Mouse (Mus musculus) heart, embryonic 12.5 days (tissue): ENCODE measurements around the gene Wfdc16. TPM values are rescaled to one million over a fixed set of nuclear protein-coding genes. Genes with fewer than 3 reads are reported as not detected.
"Not testable (repeated sequence)": the region's sequence is repeated elsewhere in the genome, so short reads cannot be mapped to it uniquely, and the experiment has no call there.

Source experiments
- ATAC-seq: fragments of 200-750 bp; cut with Nextera tagmentation; 2 replicates; pipeline ENCODE4 v1.8.0; 2017; ENCODE audit warnings: moderate TSS enrichment, moderate library complexity; ENCODE audit not compliant: insufficient number of reproducible peaks, low FRiP score
- H3K27ac ChIP-seq: fragments of 300-500 bp; sonication (generic); 2 replicates; pipeline ENCODE4 v1.5.1; 2016; ENCODE audit warnings: mild to moderate bottlenecking, moderate library complexity; ENCODE audit not compliant: poor library complexity, severe bottlenecking
- H3K27me3 ChIP-seq: fragments of 300-500 bp; sonication (generic); replicated peaks from 2 replicates; pipeline ENCODE4 v1.6.1; 2016; ENCODE audit warnings: mild to moderate bottlenecking, moderate library complexity
- H3K36me3 ChIP-seq: fragments of 300-500 bp; sonication (generic); 2 replicates; pipeline ENCODE4 v1.6.1; 2016; ENCODE audit warnings: mild to moderate bottlenecking, moderate library complexity
- H3K4me1 ChIP-seq: fragments of 300-500 bp; sonication (generic); replicated peaks from 2 replicates; pipeline ENCODE4 v1.6.1; 2016; ENCODE audit warnings: mild to moderate bottlenecking
- H3K4me2 ChIP-seq: fragments of 300-500 bp; sonication (generic); 2 replicates; pipeline ENCODE4 v1.6.1; 2016; ENCODE audit warnings: mild to moderate bottlenecking, moderate library complexity
- H3K4me3 ChIP-seq: fragments of 300-500 bp; sonication (generic); 2 replicates; pipeline ENCODE4 v1.5.1; 2016; ENCODE audit warnings: mild to moderate bottlenecking
- H3K9ac ChIP-seq: fragments of 300-500 bp; sonication (generic); 2 replicates; pipeline ENCODE4 v1.6.1; 2016; ENCODE audit warnings: mild to moderate bottlenecking, moderate library complexity
- H3K9me3 ChIP-seq: fragments of 300-500 bp; sonication (generic); replicated peaks from 2 replicates; pipeline ENCODE4 v1.6.1; 2016; ENCODE audit warnings: mild to moderate bottlenecking, moderate library complexity
- WGBS: fragments of 180-500 bp; shearing (Covaris S2); methylation state at CpG from one replicate; pipeline ENCODE4 v1.1.7; 2016; 5-methylcytosine and 5-hydroxymethylcytosine counted together
- polyA plus RNA-seq: library from polyadenylated mRNA; unstranded; fragments of >200 nt; fragmentation: Nextera tagmentation; extraction: Ambion mirVana; gene quantifications from 2 replicates; pipeline ENCODE4 v1.2.1, GENCODE M21; 2016

Wfdc16 gene
- polyA plus RNA-seq, 1 experiment from 2014 or later: not detected

DNA sequence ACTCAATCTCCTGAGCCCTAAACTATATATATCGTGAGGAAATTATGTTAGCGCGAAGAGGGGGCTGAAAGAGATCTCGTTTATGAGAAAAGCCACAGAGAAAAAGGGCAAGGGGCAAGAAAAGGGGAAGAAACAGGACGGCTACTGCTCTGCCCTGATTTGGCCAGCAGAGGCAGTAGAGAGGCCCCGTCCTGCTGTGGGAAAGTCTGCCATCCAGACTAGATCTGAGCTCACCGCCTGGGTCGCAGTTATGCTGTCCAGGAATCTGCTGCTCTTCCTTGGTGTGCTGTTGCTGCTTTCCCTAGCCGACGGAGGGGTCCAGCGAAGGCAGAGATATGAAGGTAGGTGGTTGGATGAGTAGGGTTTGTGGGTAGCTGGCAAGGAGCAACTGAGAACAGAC, 17.3 kb upstream of the Wfdc16 start, which contains the start of gene Wfdc10:
TSS of gene Wfdc10 (plus strand) at position 189 of the 400 bp plus-strand sequence.
- Histone ChIP-seq H3K9ac (no peak within 1 kb of the TSS), H3K4me2 (no peak within 1 kb of the TSS), H3K27me3 (no peaks in the 10 kb centered on the region), H3K4me3 (no peak within 1 kb of the TSS), H3K36me3 (no peaks in the 10 kb centered on the region), H3K27ac (no peak within 1 kb of the TSS), H3K4me1 (no peaks in the 10 kb centered on the region), H3K9me3 (no peaks in the 10 kb centered on the region)
- ATAC-seq: no peak
- 14% methylated on average over 11 of the region's 11 CpGs for WGBS

DNA sequence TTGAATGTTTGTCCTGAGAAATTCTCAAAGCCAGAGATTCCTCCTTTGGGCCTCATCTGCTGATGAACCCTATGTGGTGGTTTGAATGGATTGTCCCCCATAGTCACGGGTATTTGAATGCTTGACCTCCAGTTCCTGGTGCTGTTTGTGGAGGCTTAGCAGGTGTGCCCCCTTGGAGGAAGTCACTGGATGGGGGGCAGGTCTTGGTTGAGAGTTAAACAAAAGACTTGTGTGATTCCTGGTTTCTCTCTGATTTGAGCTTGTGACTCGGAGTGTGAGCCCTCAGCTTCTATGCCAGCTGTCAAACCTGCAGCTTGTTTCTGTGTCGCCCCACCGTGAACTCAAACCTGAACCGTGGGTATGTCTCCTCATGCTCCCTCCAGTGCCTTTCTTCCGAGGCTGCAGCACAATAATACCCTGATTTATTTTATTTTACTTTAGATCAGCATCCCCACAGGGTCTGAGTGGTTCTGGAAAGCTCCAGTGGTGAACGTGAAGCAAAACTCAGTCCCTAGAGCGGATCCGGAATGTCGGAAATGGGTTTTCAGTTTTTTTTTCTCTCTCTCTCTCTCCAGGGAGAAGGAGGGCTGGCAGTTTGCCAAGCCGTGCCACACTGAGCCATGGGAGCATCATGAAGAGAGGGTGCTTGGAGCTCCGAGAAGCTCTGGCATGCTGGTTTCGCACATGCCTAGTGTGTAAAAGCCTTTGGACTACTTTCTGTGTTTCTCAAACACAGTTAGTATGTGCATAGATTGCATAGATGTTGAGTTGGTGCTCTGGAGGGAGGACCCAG, 3.5 kb upstream of the Wfdc16 start:
- peaks cover 6% of the 10 kb centered on the region for H3K9me3 ChIP-seq
- no peak overlapping the region for H3K27ac ChIP-seq
- no peak overlapping the region for H3K9ac ChIP-seq
- H3K4me3 ChIP-seq: no peak overlapping the region
- WGBS: 71% methylated on average over 13 of the region's 13 CpGs
- H3K4me2 ChIP-seq: no peak overlapping the region
- H3K36me3 ChIP-seq: no peaks in the 10 kb centered on the region
- no peaks in the 10 kb centered on the region for H3K27me3 ChIP-seq
- ATAC-seq: no peak
- no peaks in the 10 kb centered on the region for H3K4me1 ChIP-seq

GRCm38 (mm10) chr2:164641129-164641528, 2.5 kb upstream of the Wfdc16 start:
- Histone ChIP-seq H3K27ac (no peak overlapping the region), H3K4me1 (no peaks in the 10 kb centered on the region), H3K36me3 (no peaks in the 10 kb centered on the region), H3K4me2 (no peak overlapping the region), H3K9me3 (peaks cover 6% of the 10 kb centered on the region), H3K27me3 (no peaks in the 10 kb centered on the region), H3K4me3 (no peak overlapping the region), H3K9ac (no peak overlapping the region)
- ATAC-seq: no peak
- WGBS: 55% methylated on average over 7 of the region's 7 CpGs

DNA sequence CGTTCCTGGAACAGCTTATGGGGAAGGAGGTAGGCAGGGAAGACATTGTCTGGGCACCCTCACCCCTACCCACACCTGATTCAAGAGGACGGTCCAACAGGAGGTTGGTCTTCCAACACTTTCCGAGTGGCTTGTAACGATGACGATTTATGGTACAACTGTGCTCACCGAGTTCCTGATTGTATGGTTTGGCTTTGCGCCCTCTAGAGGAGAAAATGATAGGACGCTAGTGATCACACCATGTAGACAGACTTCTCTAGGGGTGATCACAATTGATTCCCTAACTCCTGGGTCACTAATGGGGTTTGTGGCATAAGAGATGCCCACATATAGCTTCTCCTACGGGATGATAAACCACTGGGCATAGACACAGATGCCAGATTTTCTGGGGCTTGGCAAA, 3.3 kb downstream of the Wfdc16 start:
- Histone ChIP-seq H3K9ac (no peak overlapping the region), H3K27ac (no peak overlapping the region), H3K4me1 (no peaks in the 10 kb centered on the region), H3K4me3 (no peak overlapping the region), H3K27me3 (no peaks in the 10 kb centered on the region), H3K4me2 (no peak overlapping the region), H3K9me3 (peaks cover 6% of the 10 kb centered on the region), H3K36me3 (no peaks in the 10 kb centered on the region)
- no peak for ATAC-seq
- WGBS: 74% methylated on average over 9 of the region's 9 CpGs

- WGBS: 73% methylated on average over 4 of the region's 4 CpGs
- Histone ChIP-seq H3K4me3 (no peak overlapping the region), H3K9ac (no peak overlapping the region), H3K27me3 (no peaks in the 10 kb centered on the region), H3K4me1 (no peaks in the 10 kb centered on the region), H3K4me2 (no peak overlapping the region), H3K9me3 (no peaks in the 10 kb centered on the region), H3K36me3 (no peaks in the 10 kb centered on the region), H3K27ac (no peak overlapping the region)
- ATAC-seq: no peak
Measured at GRCm38 (mm10) chr2:164621775-164622174, 16.8 kb downstream of the Wfdc16 start.

GRCm38 (mm10) chr2:164619050-164619449, 19.5 kb downstream of the Wfdc16 start:
- H3K4me1 ChIP-seq: no peaks in the 10 kb centered on the region
- H3K4me3 ChIP-seq: no peak overlapping the region
- no peak overlapping the region for H3K27ac ChIP-seq
- H3K4me2 ChIP-seq: no peak overlapping the region
- H3K36me3 ChIP-seq: no peaks in the 10 kb centered on the region
- no peaks in the 10 kb centered on the region for H3K9me3 ChIP-seq
- 79% methylated on average over 5 of the region's 5 CpGs for WGBS
- ATAC-seq: no peak
- no peak overlapping the region for H3K9ac ChIP-seq
- H3K27me3 ChIP-seq: no peaks in the 10 kb centered on the region

- Histone ChIP-seq H3K9ac (no peak overlapping the region), H3K27me3 (peaks cover 4% of the 10 kb centered on the region; the same call in 1 of the 2 replicates), H3K4me1 (no peaks in the 10 kb centered on the region), H3K4me2 (no peak overlapping the region), H3K4me3 (no peak overlapping the region), H3K36me3 (no peaks in the 10 kb centered on the region), H3K9me3 (no peaks in the 10 kb centered on the region), H3K27ac (no peak overlapping the region)
- no peak for ATAC-seq
- WGBS: 84% methylated on average over 3 of the region's 3 CpGs
Measured at GRCm38 (mm10) chr2:164615386-164615785, 23.2 kb downstream of the Wfdc16 start.

DNA sequence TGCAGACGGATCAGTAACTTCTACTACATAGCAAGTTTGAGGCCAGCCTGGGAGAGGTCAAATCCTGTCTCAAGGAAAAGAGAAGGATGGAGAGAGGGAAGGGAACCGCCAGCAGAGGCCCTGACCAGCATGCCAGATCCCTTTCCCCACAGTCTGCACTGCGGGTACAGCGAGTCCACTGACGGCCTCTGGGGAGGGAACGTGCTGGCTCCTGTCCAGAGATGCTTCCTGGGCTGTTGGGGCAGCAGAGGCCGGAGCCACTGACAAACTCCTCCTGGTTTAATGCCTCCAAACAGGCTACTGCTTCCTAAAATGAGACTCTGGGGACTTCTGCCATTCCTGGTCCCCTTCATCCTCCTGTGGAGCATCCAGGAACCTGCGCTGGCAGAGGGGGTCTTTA, 25.1 kb downstream of the Wfdc16 start, which contains the start of the genes Wfdc6b and Wfdc8:
TSS of gene Wfdc6b (plus strand) at position 52 of the 400 bp plus-strand sequence.
TSS of gene Wfdc8 (minus strand) at position 156 of the 400 bp plus-strand sequence.
- H3K4me1 ChIP-seq, H3K9ac ChIP-seq, H3K27ac ChIP-seq, ATAC-seq, H3K36me3 ChIP-seq, H3K27me3 ChIP-seq, H3K4me2 ChIP-seq, H3K4me3 ChIP-seq, H3K9me3 ChIP-seq: not testable (repeated sequence)
- 52% methylated on average over 8 of the region's 8 CpGs for WGBS

DNA sequence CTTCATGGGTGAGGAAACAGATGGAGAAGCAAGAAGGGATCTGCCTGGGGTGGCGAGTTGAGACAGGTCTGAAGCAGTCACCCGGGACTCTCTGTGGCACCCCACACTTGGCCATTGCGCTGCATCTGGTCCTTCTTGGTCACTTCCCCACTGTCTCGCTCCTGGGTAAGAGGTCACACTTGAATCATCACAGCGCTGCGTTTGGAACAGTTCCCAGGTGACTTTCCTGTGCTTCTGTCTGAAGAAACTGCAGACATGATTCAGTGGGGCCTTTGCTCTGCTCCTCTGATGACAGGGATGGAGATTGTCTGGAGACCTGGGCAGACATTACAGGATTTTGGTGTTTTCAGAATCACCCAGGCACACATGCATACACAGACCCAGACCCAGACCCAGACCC, 29.8 kb downstream of the Wfdc16 start:
- Histone ChIP-seq H3K36me3 (no peaks in the 10 kb centered on the region), H3K27me3 (peaks cover 18% of the 10 kb centered on the region), H3K9ac (no peak overlapping the region), H3K27ac (no peak overlapping the region), H3K4me2 (no peak overlapping the region), H3K4me3 (no peak overlapping the region), H3K4me1 (no peaks in the 10 kb centered on the region), H3K9me3 (0 out of 2 replicates have a peak, but pooled peaks cover under 1% of the 10 kb centered on the region)
- no peak for ATAC-seq
- WGBS: 67% methylated on average over 6 of the region's 6 CpGs

DNA sequence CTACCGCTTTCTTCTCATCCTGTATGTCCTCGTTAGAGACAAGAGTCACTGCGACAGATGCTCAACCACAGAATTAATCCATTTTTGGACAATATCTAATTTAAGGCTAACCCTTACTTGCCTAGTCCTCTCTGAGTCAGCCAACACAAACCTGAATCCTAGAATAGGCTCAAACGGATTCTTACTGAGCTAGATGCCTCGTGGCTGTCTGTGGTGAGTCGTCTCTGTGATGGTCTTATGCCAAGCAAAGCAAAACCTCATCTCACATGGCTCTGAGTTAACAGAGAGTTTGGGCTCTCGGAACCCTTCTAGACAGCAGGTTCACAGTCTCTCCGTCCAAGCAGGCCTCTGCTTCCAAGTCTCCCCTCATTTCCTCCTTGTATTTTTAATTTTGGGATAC, 34.2 kb downstream of the Wfdc16 start:
- H3K4me3 ChIP-seq: no peak overlapping the region
- H3K4me2 ChIP-seq: no peak overlapping the region
- H3K27ac ChIP-seq: no peak overlapping the region
- no peak overlapping the region for H3K9ac ChIP-seq
- H3K36me3 ChIP-seq: no peaks in the 10 kb centered on the region
- 80% methylated on average over 8 of the region's 8 CpGs for WGBS
- H3K27me3 ChIP-seq: peaks cover 14% of the 10 kb centered on the region; the same call in 1 of the 2 replicates
- H3K4me1 ChIP-seq: no peaks in the 10 kb centered on the region
- ATAC-seq: no peak
- H3K9me3 ChIP-seq: peaks cover 13% of the 10 kb centered on the region; the same call in 1 of the 2 replicates

GRCm38 (mm10) chr2:164603482-164603881, 35.1 kb downstream of the Wfdc16 start:
- ATAC-seq: no peak
- peaks cover 13% of the 10 kb centered on the region; the same call in 1 of the 2 replicates for H3K9me3 ChIP-seq
- no peaks in the 10 kb centered on the region for H3K4me1 ChIP-seq
- no peak overlapping the region for H3K27ac ChIP-seq
- no peak overlapping the region for H3K9ac ChIP-seq
- no peaks in the 10 kb centered on the region for H3K36me3 ChIP-seq
- 82% methylated on average over 3 of the region's 3 CpGs for WGBS
- H3K4me2 ChIP-seq: no peak overlapping the region
- H3K4me3 ChIP-seq: no peak overlapping the region
- H3K27me3 ChIP-seq: peaks cover 14% of the 10 kb centered on the region; the same call in 1 of the 2 replicates
